Mouse (Mus musculus): Measurements from ENCODE around the gene Gulp1. TPM values are rescaled to one million over a fixed set of nuclear protein-coding genes. Genes with fewer than 3 reads are reported as not detected.

Gene Gulp1
- not detected for polyA plus RNA-seq (2017; shearing (Covaris generic))

GRCm38 (mm10) chr1:44551461-44552370, at the start of gene Gulp1:
TSS of gene Gulp1 (plus strand) at chr1:44551511.

